Mouse (Mus musculus): ENCODE data around the gene Spred2.

Gene Spred2

GRCm38 (mm10) chr11:20064926-20065325, 140.8 kb downstream of the Spred2 start:
- DNase-seq, result no peak

GRCm38 (mm10) chr11:20066106-20066505, 141.9 kb downstream of the Spred2 start:
- DNase-seq, result no peak

GRCm38 (mm10) chr11:20067521-20067920, 143.3 kb downstream of the Spred2 start:
- no peak for DNase-seq

- DNase-seq, result no peak
These were observed 144.3 kb downstream of the Spred2 start for GRCm38 (mm10) chr11:20068346-20069004.

- DNase-seq, result peak; percentile 49
These were observed 148.0 kb downstream of the Spred2 start for GRCm38 (mm10) chr11:20072174-20072573.

- no peak for DNase-seq
These were observed 148.7 kb downstream of the Spred2 start for GRCm38 (mm10) chr11:20072826-20073225.
